Mouse (Mus musculus): ENCODE data around the gene Ulk4. TPM values are rescaled to one million over a fixed set of nuclear protein-coding genes. Genes with fewer than 3 reads are reported as not detected.
A peak's percentile ranks its signal among the peaks of the same experiment; 100 is the strongest.

Gene Ulk4
- polyA plus RNA-seq, 1 experiment from 2014 or later: 101 TPM

DNA sequence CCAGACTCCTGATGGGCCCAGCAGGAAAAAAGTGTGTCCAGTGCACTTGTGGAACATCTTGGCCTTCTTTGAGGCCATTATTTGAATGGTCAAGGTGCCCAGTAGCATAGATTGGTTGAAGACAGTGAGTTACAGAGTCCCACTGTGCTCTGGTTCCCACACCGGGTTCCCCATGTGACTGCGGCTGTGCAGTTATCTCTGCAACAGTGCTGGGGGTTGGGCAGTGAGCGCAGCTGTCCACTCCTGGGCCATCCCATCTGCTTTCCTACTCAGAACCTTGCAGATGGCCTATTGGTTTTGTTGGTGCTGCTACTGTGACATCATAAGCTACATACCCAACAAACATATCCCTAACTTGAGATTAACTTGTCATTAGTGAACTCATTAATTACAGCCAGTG, 290.7 kb downstream of the Ulk4 start:
- Histone ChIP-seq H3K27me3 (ENCODE audit: control insufficient read depth, insufficient read depth, low read length) (no peaks in the 10 kb centered on the region), H3K4me3 (ENCODE audit: low read depth, low read length) (no peak overlapping the region), H3K36me3 (ENCODE audit: control insufficient read depth, insufficient read depth, low read length) (no peaks in the 10 kb centered on the region), H3K27ac (ENCODE audit: low read depth, low read length) (no peak overlapping the region), H3K9me3 (replicated peaks; ENCODE audit: control insufficient read depth, low read length) (no peaks in the 10 kb centered on the region), H3K9ac (ENCODE audit: low read depth, low read length) (no peak overlapping the region), H3K4me1 (ENCODE audit: control insufficient read depth, insufficient read depth, low read length) (peaks cover 24% of the 10 kb centered on the region), H3K4me2 (no peak overlapping the region)
- ATAC-seq (replicated peaks; ENCODE audit: insufficient number of reproducible peaks, low FRiP score, low TSS enrichment): no peak
- 63% methylated on average over 3 of the region's 3 CpGs for WGBS (ENCODE audit: insufficient replicate concordance)

- H3K9ac ChIP-seq (ENCODE audit: low read depth, low read length): no peak overlapping the region
- peaks cover 24% of the 10 kb centered on the region for H3K4me1 ChIP-seq (ENCODE audit: control insufficient read depth, insufficient read depth, low read length)
- no peak overlapping the region for H3K4me2 ChIP-seq
- no peaks in the 10 kb centered on the region for H3K36me3 ChIP-seq (ENCODE audit: control insufficient read depth, insufficient read depth, low read length)
- WGBS (ENCODE audit: insufficient replicate concordance): 92% methylated on average over 5 of the region's 5 CpGs
- H3K4me3 ChIP-seq (ENCODE audit: low read depth, low read length): no peak overlapping the region
- H3K27me3 ChIP-seq (ENCODE audit: control insufficient read depth, insufficient read depth, low read length): no peaks in the 10 kb centered on the region
- no peak overlapping the region for H3K27ac ChIP-seq (ENCODE audit: low read depth, low read length)
- no peaks in the 10 kb centered on the region for H3K9me3 ChIP-seq (replicated peaks; ENCODE audit: control insufficient read depth, low read length)
- ATAC-seq (replicated peaks; ENCODE audit: insufficient number of reproducible peaks, low FRiP score, low TSS enrichment): no peak
These were observed 291.5 kb downstream of the Ulk4 start for GRCm38 (mm10) chr9:120985524-120985923.

DNA sequence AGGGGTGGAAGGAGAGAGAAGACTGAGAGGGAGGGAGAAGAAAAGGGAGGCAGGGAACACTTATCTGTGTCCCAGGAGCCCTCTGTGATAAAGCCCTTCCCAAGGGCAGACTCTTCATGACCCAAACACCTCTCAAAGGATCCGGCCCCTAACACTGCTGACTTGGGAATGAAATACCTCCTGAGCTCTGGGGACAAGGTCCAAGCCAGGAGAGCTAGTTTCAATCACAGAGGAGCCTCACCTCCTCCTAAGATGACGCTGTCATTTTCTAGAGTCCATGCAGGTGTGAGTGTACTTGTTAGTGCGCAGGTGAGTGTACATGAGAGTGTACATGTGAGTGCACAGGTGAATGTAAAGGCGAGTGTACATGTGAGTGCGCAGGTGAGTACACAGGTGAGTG, 292.0 kb downstream of the Ulk4 start:
- WGBS (ENCODE audit: insufficient replicate concordance): 86% methylated on average over 5 of the region's 5 CpGs
- H3K27ac ChIP-seq (ENCODE audit: low read depth, low read length): no peak overlapping the region
- peaks cover 24% of the 10 kb centered on the region for H3K4me1 ChIP-seq (ENCODE audit: control insufficient read depth, insufficient read depth, low read length)
- no peak overlapping the region for H3K4me2 ChIP-seq
- H3K36me3 ChIP-seq (ENCODE audit: control insufficient read depth, insufficient read depth, low read length): no peaks in the 10 kb centered on the region
- H3K4me3 ChIP-seq (ENCODE audit: low read depth, low read length): no peak overlapping the region
- ATAC-seq (replicated peaks; ENCODE audit: insufficient number of reproducible peaks, low FRiP score, low TSS enrichment): no peak
- no peak overlapping the region for H3K9ac ChIP-seq (ENCODE audit: low read depth, low read length)
- H3K27me3 ChIP-seq (ENCODE audit: control insufficient read depth, insufficient read depth, low read length): no peaks in the 10 kb centered on the region
- H3K9me3 ChIP-seq (replicated peaks; ENCODE audit: control insufficient read depth, low read length): no peaks in the 10 kb centered on the region

GRCm38 (mm10) chr9:120984509-120984908, 292.5 kb downstream of the Ulk4 start:
- Histone ChIP-seq H3K4me3 (ENCODE audit: low read depth, low read length) (no peak overlapping the region), H3K9ac (ENCODE audit: low read depth, low read length) (no peak overlapping the region), H3K36me3 (ENCODE audit: control insufficient read depth, insufficient read depth, low read length) (no peaks in the 10 kb centered on the region), H3K27ac (ENCODE audit: low read depth, low read length) (no peak overlapping the region), H3K4me2 (no peak overlapping the region), H3K27me3 (ENCODE audit: control insufficient read depth, insufficient read depth, low read length) (no peaks in the 10 kb centered on the region), H3K4me1 (ENCODE audit: control insufficient read depth, insufficient read depth, low read length) (peaks cover 24% of the 10 kb centered on the region), H3K9me3 (replicated peaks; ENCODE audit: control insufficient read depth, low read length) (no peaks in the 10 kb centered on the region)
- WGBS (ENCODE audit: insufficient replicate concordance): 77% methylated on average over 5 of the region's 5 CpGs
- no peak for ATAC-seq (replicated peaks; ENCODE audit: insufficient number of reproducible peaks, low FRiP score, low TSS enrichment)

GRCm38 (mm10) chr9:120983849-120984248, 293.1 kb downstream of the Ulk4 start:
- Histone ChIP-seq H3K36me3 (ENCODE audit: control insufficient read depth, insufficient read depth, low read length) (no peaks in the 10 kb centered on the region), H3K4me1 (ENCODE audit: control insufficient read depth, insufficient read depth, low read length) (peaks cover 24% of the 10 kb centered on the region), H3K9ac (ENCODE audit: low read depth, low read length) (no peak overlapping the region), H3K27me3 (ENCODE audit: control insufficient read depth, insufficient read depth, low read length) (no peaks in the 10 kb centered on the region), H3K4me2 (no peak overlapping the region), H3K9me3 (replicated peaks; ENCODE audit: control insufficient read depth, low read length) (no peaks in the 10 kb centered on the region), H3K27ac (ENCODE audit: low read depth, low read length) (no peak overlapping the region), H3K4me3 (ENCODE audit: low read depth, low read length) (no peak overlapping the region)
- whole genome bisulfite sequencing (ENCODE audit: insufficient replicate concordance): 71% methylated on average over 8 of the region's 8 CpGs
- no peak for ATAC-seq (replicated peaks; ENCODE audit: insufficient number of reproducible peaks, low FRiP score, low TSS enrichment)

GRCm38 (mm10) chr9:120981777-120982176, 295.2 kb downstream of the Ulk4 start:
- WGBS (ENCODE audit: insufficient replicate concordance): 87% methylated on average over 7 of the region's 7 CpGs

DNA sequence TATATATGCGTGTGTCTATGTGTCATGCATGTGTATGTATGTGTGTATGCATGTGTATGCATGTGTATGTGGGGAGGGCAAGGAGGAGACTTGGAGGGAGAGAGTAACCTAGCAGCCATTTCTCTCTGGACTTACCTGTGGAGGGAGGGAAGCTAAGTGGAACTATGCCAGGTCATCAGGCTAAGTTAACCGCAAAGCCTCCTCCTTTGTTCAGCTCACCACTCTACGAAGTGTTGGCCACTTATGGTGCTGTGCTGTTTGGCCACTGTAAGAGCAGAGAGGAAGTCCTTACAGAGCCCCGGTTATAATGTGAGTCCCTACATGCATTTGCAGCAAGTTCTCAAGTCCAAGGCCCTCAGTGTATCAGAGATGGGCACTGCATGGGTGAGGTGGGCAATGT, 300.1 kb downstream of the Ulk4 start:
- Histone ChIP-seq H3K4me2 (no peak overlapping the region), H3K27me3 (ENCODE audit: control insufficient read depth, insufficient read depth, low read length) (no peaks in the 10 kb centered on the region), H3K4me3 (ENCODE audit: low read depth, low read length) (no peak overlapping the region), H3K9me3 (replicated peaks; ENCODE audit: control insufficient read depth, low read length) (no peaks in the 10 kb centered on the region), H3K4me1 (ENCODE audit: control insufficient read depth, insufficient read depth, low read length) (no peaks in the 10 kb centered on the region), H3K36me3 (ENCODE audit: control insufficient read depth, insufficient read depth, low read length) (no peaks in the 10 kb centered on the region), H3K27ac (ENCODE audit: low read depth, low read length) (no peak overlapping the region), H3K9ac (ENCODE audit: low read depth, low read length) (no peak overlapping the region)
- ATAC-seq (replicated peaks; ENCODE audit: insufficient number of reproducible peaks, low FRiP score, low TSS enrichment): no peak
- WGBS (ENCODE audit: insufficient replicate concordance): 94% methylated on average over 4 of the region's 4 CpGs

More at GRCm38 (mm10) chr9:120981777-120982176, 295.2 kb downstream of the Ulk4 start:
- Histone ChIP-seq H3K27ac (ENCODE audit: low read depth, low read length) (no peak overlapping the region), H3K4me3 (ENCODE audit: low read depth, low read length) (no peak overlapping the region), H3K27me3 (ENCODE audit: control insufficient read depth, insufficient read depth, low read length) (no peaks in the 10 kb centered on the region), H3K4me1 (ENCODE audit: control insufficient read depth, insufficient read depth, low read length) (peaks cover 8% of the 10 kb centered on the region), H3K4me2 (no peak overlapping the region), H3K9ac (ENCODE audit: low read depth, low read length) (no peak overlapping the region), H3K9me3 (replicated peaks; ENCODE audit: control insufficient read depth, low read length) (no peaks in the 10 kb centered on the region), H3K36me3 (ENCODE audit: control insufficient read depth, insufficient read depth, low read length) (no peaks in the 10 kb centered on the region)
- ATAC-seq (replicated peaks; ENCODE audit: insufficient number of reproducible peaks, low FRiP score, low TSS enrichment): no peak

GRCm38 (mm10) chr9:120976158-120976557, 300.8 kb downstream of the Ulk4 start:
- H3K9me3 ChIP-seq (replicated peaks; ENCODE audit: control insufficient read depth, low read length): no peaks in the 10 kb centered on the region
- no peak overlapping the region for H3K9ac ChIP-seq (ENCODE audit: low read depth, low read length)
- H3K36me3 ChIP-seq (ENCODE audit: control insufficient read depth, insufficient read depth, low read length): no peaks in the 10 kb centered on the region
- no peak overlapping the region for H3K4me2 ChIP-seq
- H3K27ac ChIP-seq (ENCODE audit: low read depth, low read length): no peak overlapping the region
- no peak for ATAC-seq (replicated peaks; ENCODE audit: insufficient number of reproducible peaks, low FRiP score, low TSS enrichment)
- H3K27me3 ChIP-seq (ENCODE audit: control insufficient read depth, insufficient read depth, low read length): no peaks in the 10 kb centered on the region
- no peak overlapping the region for H3K4me3 ChIP-seq (ENCODE audit: low read depth, low read length)
- H3K4me1 ChIP-seq (ENCODE audit: control insufficient read depth, insufficient read depth, low read length): no peaks in the 10 kb centered on the region
- WGBS (ENCODE audit: insufficient replicate concordance): 73% methylated on average over 5 of the region's 5 CpGs

DNA sequence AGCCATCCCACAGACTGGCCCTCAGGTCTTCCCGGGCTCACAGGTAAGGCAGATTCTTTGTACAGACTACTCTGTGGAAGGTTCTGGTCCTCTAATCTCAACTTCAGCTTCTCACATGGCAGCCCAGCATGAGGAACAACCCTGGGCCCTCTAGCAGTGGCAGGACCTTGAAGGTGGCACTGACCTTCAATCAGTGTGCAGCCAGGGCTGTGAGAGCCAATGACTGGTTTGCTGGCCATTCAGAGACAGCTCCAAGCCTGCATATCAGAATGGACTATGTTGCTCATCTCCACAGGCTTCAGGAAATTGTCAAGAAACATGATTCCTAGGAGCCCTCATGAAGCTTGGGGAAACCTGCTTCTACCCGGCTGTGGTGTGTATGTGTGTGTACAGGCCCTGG, 302.8 kb downstream of the Ulk4 start:
- Histone ChIP-seq H3K4me3 (ENCODE audit: low read depth, low read length) (no peak overlapping the region), H3K4me1 (ENCODE audit: control insufficient read depth, insufficient read depth, low read length) (no peaks in the 10 kb centered on the region), H3K9ac (ENCODE audit: low read depth, low read length) (no peak overlapping the region), H3K27me3 (ENCODE audit: control insufficient read depth, insufficient read depth, low read length) (no peaks in the 10 kb centered on the region), H3K9me3 (replicated peaks; ENCODE audit: control insufficient read depth, low read length) (no peaks in the 10 kb centered on the region), H3K27ac (ENCODE audit: low read depth, low read length) (no peak overlapping the region), H3K36me3 (ENCODE audit: control insufficient read depth, insufficient read depth, low read length) (peaks cover 2% of the 10 kb centered on the region; the same call in 1 of the 2 replicates), H3K4me2 (no peak overlapping the region)
- 73% methylated on average over 2 of the region's 2 CpGs for WGBS (ENCODE audit: insufficient replicate concordance)
- ATAC-seq (replicated peaks; ENCODE audit: insufficient number of reproducible peaks, low FRiP score, low TSS enrichment): 0 out of 2 replicates have a peak, but pooled peaks have one; percentile 25

All from heart, embryonic 11.5 days (tissue).